Mouse (Mus musculus) limb, embryonic 11.5 days (tissue): ENCODE measurements around the gene Gen1. TPM values are rescaled to one million over a fixed set of nuclear protein-coding genes. Genes with fewer than 3 reads are reported as not detected.

Experiments
- ATAC-seq: fragments of 200-750 bp; cut with Nextera tagmentation; 2 replicates; pipeline ENCODE4 v1.8.0; 2017; ENCODE audit warnings: low read depth; ENCODE audit not compliant: insufficient number of reproducible peaks, low FRiP score, low TSS enrichment
- DNase-seq: peaks from one replicate; pipeline ENCODE4 v3.0.0-alpha.2; 2015; ENCODE audit warnings: low spot score
- H3K27ac ChIP-seq: fragments of 300-500 bp; sonication (generic); replicated peaks from 2 replicates; pipeline ENCODE4 v1.5.1; 2014; ENCODE audit warnings: low read depth, mild to moderate bottlenecking, low read length
- H3K27me3 ChIP-seq: fragments of 300-500 bp; sonication (generic); 2 replicates; pipeline ENCODE4 v1.6.1; 2014; ENCODE audit warnings: mild to moderate bottlenecking, low read length, mixed read lengths; ENCODE audit not compliant: control insufficient read depth, insufficient read depth
- H3K36me3 ChIP-seq: fragments of 300-500 bp; sonication (generic); 2 replicates; pipeline ENCODE4 v1.6.1; 2014; ENCODE audit warnings: mild to moderate bottlenecking, low read length, moderate library complexity, mixed read lengths; ENCODE audit not compliant: control insufficient read depth, insufficient read depth
- H3K4me1 ChIP-seq: fragments of 300-500 bp; sonication (generic); 2 replicates; pipeline ENCODE4 v1.6.1; 2014; ENCODE audit warnings: low read length, mixed read lengths; ENCODE audit not compliant: control insufficient read depth, insufficient read depth
- H3K4me2 ChIP-seq: fragments of 300-500 bp; sonication (generic); 2 replicates; pipeline ENCODE4 v1.6.1; 2014; ENCODE audit warnings: low read depth, mild to moderate bottlenecking, moderate library complexity; ENCODE audit not compliant: severe bottlenecking
- H3K4me3 ChIP-seq: fragments of 300-500 bp; sonication (generic); 2 replicates; pipeline ENCODE4 v1.5.1; 2014; ENCODE audit warnings: low read depth, low read length
- H3K9ac ChIP-seq: fragments of 300-500 bp; sonication (generic); 2 replicates; pipeline ENCODE4 v1.6.1; 2014; ENCODE audit warnings: mild to moderate bottlenecking, low read length
- H3K9me3 ChIP-seq: fragments of 300-500 bp; sonication (generic); 2 replicates; pipeline ENCODE4 v1.6.1; 2016; ENCODE audit warnings: low read length; ENCODE audit not compliant: control insufficient read depth
- WGBS: fragments of 180-500 bp; shearing (Covaris S2); extraction: QIAGEN DNeasy Blood & Tissue Kit; methylation state at CpG from one replicate; pipeline ENCODE4 v1.1.7; 2014; 5-methylcytosine and 5-hydroxymethylcytosine counted together
- microRNA-seq: library from miRNA; unstranded; fragments of <30 nt; microRNA quantifications from one replicate; pipeline ENCODE4, GENCODE M21; 2016
- polyA plus RNA-seq: library from polyadenylated mRNA; unstranded; fragments of >200 nt; fragmentation: Nextera tagmentation; extraction: Ambion mirVana; gene quantifications from 2 replicates; pipeline ENCODE4 v1.2.1, GENCODE M21; 2014

Gen1 gene
- polyA plus RNA-seq, 1 experiment from 2014 or later, result 14.9 TPM

- Histone ChIP-seq H3K4me3 (no peak overlapping the region), H3K4me1 (no peaks in the 10 kb centered on the region), H3K36me3 (no peaks in the 10 kb centered on the region), H3K4me2 (0 out of 2 replicates have a peak overlapping the region, but pooled peaks have one; percentile 18), H3K27me3 (no peaks in the 10 kb centered on the region), H3K27ac (no peak overlapping the region), H3K9me3 (no peaks in the 10 kb centered on the region), H3K9ac (no peak overlapping the region)
- DNase-seq (peak; percentile 92), ATAC-seq (peak; percentile 72)
- WGBS, result 11% methylated on average over 16 of the region's 19 CpGs
Observed at GRCm38 (mm10) chr12:11196142-11196597, 69.4 kb downstream of the Gen1 start.

- H3K27ac ChIP-seq, result no peak overlapping the region
- H3K9ac ChIP-seq, result no peak overlapping the region
- no peaks in the 10 kb centered on the region for H3K9me3 ChIP-seq
- H3K4me3 ChIP-seq, result no peak overlapping the region
- H3K4me1 ChIP-seq, result no peaks in the 10 kb centered on the region
- DNase-seq (no peak), ATAC-seq (no peak)
- H3K36me3 ChIP-seq, result no peaks in the 10 kb centered on the region
- 83% methylated on average over 1 of the region's 1 CpGs for WGBS
- H3K4me2 ChIP-seq, result no peak overlapping the region
- no peaks in the 10 kb centered on the region for H3K27me3 ChIP-seq
Observed at GRCm38 (mm10) chr12:11195031-11195430, 70.6 kb downstream of the Gen1 start.

Small RNAs within 50 kb of the gene (microRNA-seq; reads per million reads assigned to microRNA genes)
- gene Mir7675, result not detected

Other genes starting within 250 kb of the Gen1 start
- gene Kcns3, start 114.7 kb downstream of the Gen1 start, polyA plus RNA-seq, result 0.26 and 0.41 TPM in 2 replicates
- 0.34 TPM in 1 of 2 replicates, not detected in the other for gene Msgn1, start 56.8 kb downstream of the Gen1 start, polyA plus RNA-seq
- gene Smc6, start 85 bp upstream of the Gen1 start, polyA plus RNA-seq, result 138 and 143 TPM in 2 replicates
- 0.28 and 0.67 TPM in 2 replicates for gene Vsnl1, start 170.8 kb upstream of the Gen1 start, polyA plus RNA-seq
- gene Rad51ap2, start 190.3 kb upstream of the Gen1 start, polyA plus RNA-seq, result 0.09 and 0.28 TPM in 2 replicates